Mouse (Mus musculus): ENCODE data around the gene Senp1.
A peak's percentile ranks its signal among the peaks of the same experiment; 100 is the strongest.

Gene Senp1

DNA sequence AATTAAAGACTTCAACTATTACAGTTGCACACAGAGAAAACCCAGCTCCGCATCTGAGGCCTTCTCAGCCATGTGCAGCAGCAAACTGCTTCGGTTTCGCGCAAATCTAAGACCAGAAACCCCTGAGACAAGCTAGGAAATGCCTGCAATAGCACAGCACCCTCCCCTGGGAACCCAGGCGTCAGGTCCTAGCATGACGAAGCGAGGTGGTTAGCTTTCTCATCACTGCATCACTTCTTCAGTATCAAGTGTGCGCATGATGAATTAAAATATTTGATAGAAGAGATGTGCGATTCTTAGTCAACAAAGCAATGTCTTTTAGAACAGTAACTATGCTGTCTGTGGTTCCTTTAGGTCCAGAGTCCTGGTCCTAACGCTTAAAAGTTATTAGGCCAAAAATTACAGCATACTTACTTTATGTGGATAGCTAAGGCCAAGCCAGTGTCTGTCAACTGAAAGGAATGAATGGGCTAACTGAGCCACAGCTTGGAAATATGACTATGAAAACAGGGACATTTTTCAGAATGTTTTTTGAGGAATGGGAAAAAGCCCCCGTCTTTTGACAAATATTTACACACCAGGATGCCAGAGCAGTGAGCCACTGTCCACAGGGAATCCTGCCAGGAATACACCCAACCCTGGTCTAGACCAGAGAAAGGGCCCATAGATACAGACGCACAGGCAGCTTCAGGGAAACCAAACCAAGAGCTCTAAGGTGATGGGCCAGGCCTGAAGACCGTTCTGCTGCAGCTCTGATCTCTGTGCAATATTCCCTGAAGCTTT is 44.4 kb downstream of the Senp1 start:
- DNase-seq (ENCODE audit: low spot score in 2 of 2): no peak

DNA sequence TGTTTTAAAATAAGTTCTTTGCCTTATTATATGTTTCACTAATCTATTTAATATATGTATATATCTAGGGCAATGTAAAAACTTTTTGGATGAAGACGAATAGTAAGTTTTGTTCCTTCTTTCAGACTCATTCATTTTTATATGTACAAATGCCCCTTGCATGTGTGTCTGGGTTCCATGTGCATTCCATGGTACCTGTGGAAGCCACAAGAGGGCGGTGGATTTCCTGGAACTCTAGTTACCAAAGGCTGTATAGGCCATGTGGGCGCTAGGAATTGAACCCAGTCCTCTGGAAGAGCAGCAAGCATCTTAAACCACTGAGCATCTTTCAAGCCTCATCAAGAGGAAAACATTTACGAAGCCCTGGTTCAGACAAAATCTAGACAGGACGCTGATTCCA is 49.2 kb downstream of the Senp1 start:
- peak in 1 of 2 experiments; percentile 19 for DNase-seq (ENCODE audit: low spot score in 2 of 2)

GRCm38 (mm10) chr15:98043967-98044366 is 49.6 kb downstream of the Senp1 start:
- no peak for DNase-seq (ENCODE audit: low spot score in 2 of 2)

DNA sequence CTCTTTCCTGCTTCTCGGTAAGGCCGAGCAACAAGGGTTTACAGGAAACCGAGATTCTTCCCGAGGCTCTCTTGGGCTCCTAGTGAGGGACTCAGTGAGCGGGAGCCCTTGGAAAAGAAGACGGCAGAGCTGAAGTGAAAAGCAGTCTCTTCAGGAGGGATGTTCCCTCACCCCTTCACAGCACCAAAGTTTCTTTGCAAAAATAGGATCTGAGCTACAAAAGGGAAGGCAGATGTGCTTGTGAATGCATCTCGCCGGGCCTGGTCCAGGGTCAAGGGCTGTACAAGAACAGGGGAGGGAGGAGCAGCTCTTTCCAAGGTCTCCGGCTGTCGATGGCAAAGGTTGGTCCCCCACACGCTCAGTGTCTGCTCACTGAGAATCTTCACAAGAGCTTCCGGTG is 51.0 kb downstream of the Senp1 start:
- no peak for DNase-seq (ENCODE audit: low spot score in 2 of 2)

DNA sequence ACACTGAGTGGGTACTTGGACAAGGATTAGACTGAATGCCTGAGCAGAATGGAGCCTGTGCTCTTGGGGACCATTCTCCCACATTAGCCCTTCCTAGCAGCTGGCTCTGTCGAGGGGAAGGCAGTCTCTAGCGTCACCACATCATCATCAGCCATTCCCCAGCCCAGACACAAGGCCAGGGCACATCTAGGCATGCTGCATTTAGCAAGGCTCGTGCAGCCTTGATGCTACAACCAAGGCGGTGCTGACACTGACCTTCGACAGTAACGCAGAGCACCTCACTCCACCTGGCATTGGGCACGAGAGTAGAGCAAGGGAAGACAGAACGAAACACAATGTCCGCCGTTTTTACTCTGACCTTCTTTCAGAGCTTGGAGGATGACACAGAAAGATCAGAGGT is 53.9 kb downstream of the Senp1 start:
- DNase-seq (ENCODE audit: low spot score in 2 of 2): no peak

GRCm38 (mm10) chr15:98036578-98036977 is 57.0 kb downstream of the Senp1 start:
- DNase-seq (ENCODE audit: low spot score in 2 of 2): no peak

DNA sequence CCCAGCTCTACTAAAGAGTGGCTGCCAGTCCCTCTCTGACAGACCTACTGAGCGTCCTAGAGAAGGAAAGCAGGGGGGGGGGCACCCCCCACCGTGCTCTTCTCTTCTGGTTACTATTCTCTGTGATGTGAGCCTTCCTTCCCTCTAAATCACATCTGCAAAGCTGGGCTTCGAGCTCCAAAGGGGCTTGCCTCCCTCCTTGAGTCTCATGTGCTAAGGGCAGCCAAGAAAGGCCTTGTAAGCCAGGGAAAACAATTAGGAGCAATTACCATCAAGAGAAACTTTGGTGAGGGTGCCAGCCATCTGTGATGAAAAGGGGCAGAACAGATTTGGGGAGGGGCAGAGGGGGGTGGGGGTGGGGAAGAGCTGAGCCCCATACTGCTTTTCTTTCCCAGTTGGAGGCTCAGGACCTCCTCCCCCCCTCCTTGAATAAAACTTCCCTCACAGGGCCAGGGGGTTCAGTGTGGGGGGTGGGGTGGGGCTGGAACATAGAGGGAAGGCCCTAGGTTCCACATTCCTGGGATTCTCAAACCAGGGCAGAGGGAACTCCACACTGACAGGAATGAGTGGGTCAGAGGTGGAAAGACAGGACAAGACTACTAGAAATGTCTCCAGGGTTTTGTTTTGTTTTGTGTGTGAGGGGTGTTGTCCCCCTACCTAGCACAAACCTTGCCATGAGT is 58.3 kb downstream of the Senp1 start:
- no peak for DNase-seq (ENCODE audit: low spot score in 2 of 2)

GRCm38 (mm10) chr15:98033233-98033748 is 60.3 kb downstream of the Senp1 start:
- no peak for DNase-seq (ENCODE audit: low spot score in 2 of 2)

DNA sequence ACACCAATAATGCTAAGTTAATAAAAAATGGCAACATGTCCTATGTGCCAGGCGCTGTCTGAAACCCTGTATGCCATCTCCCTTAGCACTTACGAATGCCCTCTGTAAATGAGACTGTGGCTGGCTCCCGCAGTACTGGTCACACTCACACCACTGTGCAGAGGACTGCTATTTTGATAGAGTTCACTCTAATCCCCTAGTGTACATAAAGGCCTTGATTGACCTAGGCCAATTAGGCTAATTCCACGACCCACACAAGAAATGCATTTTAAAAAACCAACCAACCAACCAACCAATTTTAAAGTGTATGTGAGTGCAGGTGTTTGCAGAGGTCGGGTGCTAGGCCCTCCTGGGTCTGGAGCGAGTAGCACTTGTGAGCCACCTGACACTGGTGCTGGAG is 63.7 kb downstream of the Senp1 start:
- DNase-seq (ENCODE audit: low spot score in 2 of 2): no peak

GRCm38 (mm10) chr15:98026967-98027904 is 66.3 kb downstream of the Senp1 start:
- DNase-seq (ENCODE audit: low spot score in 2 of 2): no peak

DNA sequence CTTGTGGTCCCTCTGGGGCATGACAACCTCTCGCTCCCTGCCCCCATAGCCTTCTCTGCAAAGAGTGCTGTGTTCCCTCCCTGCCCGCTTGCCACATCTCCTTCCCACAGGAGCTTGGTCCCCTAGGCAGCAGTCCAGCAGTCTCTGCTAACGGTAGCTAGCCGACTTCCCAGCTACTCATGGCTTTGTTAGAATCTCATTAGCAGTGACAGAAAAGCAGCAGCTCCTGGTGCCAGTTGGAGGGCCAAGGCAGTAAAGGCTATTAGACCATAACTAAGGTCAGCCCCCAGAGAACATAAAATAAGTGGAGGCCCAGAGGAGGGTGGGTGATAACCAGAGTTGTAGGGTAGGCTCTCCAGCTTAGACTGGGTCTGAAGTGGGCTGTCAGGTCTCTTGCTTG is 67.9 kb downstream of the Senp1 start:
- DNase-seq (ENCODE audit: low spot score in 2 of 2): peak; percentile 52 to 60

DNA sequence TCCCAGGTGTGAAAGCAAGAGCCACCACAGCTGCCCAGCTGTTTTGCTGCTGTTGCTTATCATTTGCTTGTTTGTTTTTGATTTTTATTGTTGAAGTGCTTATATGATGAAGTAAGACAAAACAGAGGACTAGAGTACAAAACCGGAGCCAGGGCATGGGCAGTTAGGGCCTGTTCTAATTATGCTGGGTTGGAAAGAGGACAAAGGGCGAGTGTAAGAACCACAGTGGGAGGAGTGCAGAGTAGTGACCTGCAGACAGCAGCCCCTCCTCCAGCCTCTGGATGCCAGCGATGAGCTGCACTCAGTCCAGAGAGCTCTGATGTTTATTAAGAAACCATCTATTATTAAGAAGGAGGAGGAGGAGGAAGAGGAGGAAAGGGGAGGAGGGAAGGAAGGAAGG is 70.4 kb downstream of the Senp1 start:
- no peak for DNase-seq (ENCODE audit: low spot score in 2 of 2)

DNA sequence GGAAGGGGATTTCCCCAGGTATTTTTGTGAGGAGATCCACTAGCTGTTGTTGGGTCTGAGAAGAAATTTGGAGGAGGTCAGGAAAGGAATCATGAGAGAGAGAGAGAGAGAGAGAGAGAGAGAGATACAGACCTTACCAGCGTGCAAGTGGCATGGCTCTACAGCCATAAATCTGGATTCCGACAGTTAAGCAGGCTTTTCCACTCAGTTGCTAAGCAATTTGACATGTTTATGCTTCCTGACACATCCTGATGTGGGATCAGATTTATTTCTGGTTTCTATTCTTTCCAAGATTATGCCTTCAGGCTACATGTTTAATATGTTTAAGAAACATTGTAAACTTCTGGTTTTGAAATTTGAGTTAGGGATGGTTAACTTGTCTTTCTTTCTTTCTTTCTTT is 71.7 kb downstream of the Senp1 start:
- DNase-seq (ENCODE audit: low spot score in 2 of 2): no peak

DNA sequence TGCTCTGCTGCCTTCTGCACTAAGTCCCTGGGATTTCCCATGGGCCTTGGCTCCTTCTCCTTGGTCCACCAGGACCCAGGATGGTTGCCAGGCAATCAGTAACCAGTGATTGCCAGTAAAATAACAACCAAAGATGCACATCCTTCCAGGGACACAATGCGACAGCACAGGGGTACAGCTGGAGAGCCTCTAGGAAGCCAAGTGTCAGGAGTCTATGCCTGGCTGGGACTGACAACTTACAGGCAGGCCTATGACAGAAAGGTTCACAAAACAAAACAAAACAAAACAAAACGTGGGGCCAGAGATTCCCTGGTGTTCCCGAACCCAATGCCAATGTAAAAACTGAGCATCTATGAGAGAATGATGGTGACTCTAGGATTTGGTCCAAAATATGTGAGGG is 74.5 kb downstream of the Senp1 start:
- DNase-seq (ENCODE audit: low spot score in 2 of 2): no peak

GRCm38 (mm10) chr15:98017925-98018324 is 75.6 kb downstream of the Senp1 start:
- DNase-seq (ENCODE audit: low spot score in 2 of 2): no peak

GRCm38 (mm10) chr15:98012810-98013209 is 80.7 kb downstream of the Senp1 start:
- no peak for DNase-seq (ENCODE audit: low spot score in 2 of 2)

GRCm38 (mm10) chr15:98005181-98005580 is 88.4 kb downstream of the Senp1 start:
- no peak for DNase-seq (ENCODE audit: low spot score in 2 of 2)

- no peak for DNase-seq (ENCODE audit: low spot score in 2 of 2)
Observed at GRCm38 (mm10) chr15:98004740-98005159, 88.8 kb downstream of the Senp1 start.

- DNase-seq (ENCODE audit: low spot score in 2 of 2): no peak
Observed at GRCm38 (mm10) chr15:98003822-98004739, 89.5 kb downstream of the Senp1 start, which contains the start of gene Col2a1. Gene Col2a1 (minus strand): TSS chr15:98004695.

DNA sequence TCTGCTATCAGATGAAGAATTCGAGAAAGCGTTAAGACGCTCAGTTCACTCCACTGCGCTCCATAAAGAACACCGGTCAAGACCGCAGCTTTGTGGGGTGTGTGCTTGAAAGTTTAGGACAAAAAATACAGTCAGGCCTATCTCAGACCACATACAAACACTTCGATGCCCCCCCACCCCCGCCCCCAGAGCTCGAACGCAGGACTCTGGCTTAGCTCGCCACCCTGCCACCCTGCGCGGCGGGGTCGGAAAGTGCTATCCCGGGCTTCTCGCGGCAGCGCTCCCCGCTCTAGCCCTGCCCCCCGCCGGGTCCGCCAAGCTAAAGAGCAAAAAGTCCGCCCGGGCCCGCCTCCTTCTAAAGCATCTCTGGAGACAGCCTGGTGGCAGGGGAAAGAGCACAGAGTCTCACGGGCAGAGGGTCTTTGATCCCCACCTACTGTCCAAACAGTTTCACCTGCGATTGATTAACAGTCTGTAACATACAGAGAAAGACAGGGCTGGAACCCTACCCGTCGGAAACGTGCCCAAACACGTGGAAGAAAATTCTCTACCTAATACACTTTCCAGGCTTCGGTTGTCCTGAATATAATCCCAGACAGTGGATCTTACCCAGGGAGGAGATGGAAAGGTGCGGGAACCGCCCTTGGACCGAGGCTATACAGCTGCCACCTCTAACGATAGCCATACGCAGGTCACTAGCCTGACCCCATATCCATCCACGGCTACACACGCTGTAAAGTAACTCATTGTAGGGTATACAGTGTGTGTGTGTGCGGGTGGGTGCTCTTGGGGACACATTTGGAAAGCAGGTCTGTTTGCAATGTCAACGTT is 90.3 kb downstream of the Senp1 start:
- no peak for DNase-seq (ENCODE audit: low spot score in 2 of 2)

Data from right cerebral cortex, postnatal 10 days (tissue).